Mouse (Mus musculus): ENCODE results near the gene Vwa2. TPM values are rescaled to one million over a fixed set of nuclear protein-coding genes. Genes with fewer than 3 reads are reported as not detected.
A peak's percentile ranks its signal among the peaks of the same experiment; 100 is the strongest.

The Vwa2 gene
- polyA plus RNA-seq, 1 experiment: 0.05 TPM

DNA sequence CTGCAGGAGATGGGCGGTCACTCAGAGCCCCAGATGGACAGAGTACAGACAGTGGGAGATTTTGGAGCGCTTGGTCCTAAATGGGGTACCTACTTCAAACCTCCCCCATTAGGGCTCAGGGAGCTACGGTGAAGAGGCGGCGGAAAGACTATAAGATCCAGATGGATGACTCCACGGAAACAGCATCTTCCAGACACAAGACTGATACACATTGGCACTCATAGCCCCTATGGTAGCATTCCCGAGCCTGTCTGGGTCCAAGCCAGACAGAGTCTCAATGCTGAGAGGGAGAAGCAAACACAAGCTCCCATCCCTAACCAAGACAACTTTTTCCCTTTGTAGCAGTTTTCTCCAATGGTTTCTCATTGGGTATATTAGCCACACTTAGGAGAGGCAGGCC, 76.8 kb downstream of the Vwa2 start:
- Histone ChIP-seq H3K4me3 (replicated peaks; ENCODE audit: insufficient read depth, low read depth, low read length) (no peak overlapping the region), H3K4me1 (ENCODE audit: control insufficient read depth, insufficient read depth, low read length) (peaks cover 64% of the 10 kb centered on the region), H3K27ac (ENCODE audit: insufficient read depth, low read length) (peak overlapping the region; percentile 57), H3K27me3 (ENCODE audit: control insufficient read depth, insufficient read depth, low read length) (no peaks in the 10 kb centered on the region)
- no peak for TF ChIP-seq POLR2A (IDR thresholded peaks at IDR 0.05; ENCODE audit: borderline replicate concordance, insufficient read depth, low read length)
- no peak for TF ChIP-seq CTCF (IDR thresholded peaks at IDR 0.05; ENCODE audit: borderline replicate concordance, insufficient read depth, low read depth, low read length)
- WGBS: 34% methylated on average over 7 of the region's 7 CpGs
- DNase-seq: no peak

DNA sequence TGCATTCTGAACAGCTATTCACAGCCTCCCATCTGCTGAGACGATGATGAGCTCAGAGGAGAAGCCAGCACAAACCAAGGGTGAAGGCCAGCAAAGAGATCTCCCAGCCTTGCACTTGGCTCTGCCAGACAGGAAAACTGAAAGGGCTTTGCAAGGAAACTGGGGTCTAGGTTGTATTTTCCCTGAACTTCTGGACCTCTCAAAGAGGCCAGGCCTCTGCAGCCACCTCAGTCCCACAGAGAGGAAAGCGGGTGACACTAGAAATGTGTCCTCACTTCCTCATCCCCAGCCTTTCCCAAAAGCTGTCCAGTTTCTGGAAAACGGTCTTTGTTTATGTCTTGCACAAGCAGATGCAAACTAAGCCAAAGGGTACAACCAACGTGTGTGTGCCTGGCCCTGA, 79.8 kb downstream of the Vwa2 start:
- Histone ChIP-seq H3K4me3 (replicated peaks; ENCODE audit: insufficient read depth, low read depth, low read length) (no peak overlapping the region), H3K27me3 (ENCODE audit: control insufficient read depth, insufficient read depth, low read length) (no peaks in the 10 kb centered on the region), H3K4me1 (ENCODE audit: control insufficient read depth, insufficient read depth, low read length) (peaks cover 45% of the 10 kb centered on the region), H3K27ac (ENCODE audit: insufficient read depth, low read length) (no peak overlapping the region)
- 47% methylated on average over 4 of the region's 4 CpGs for WGBS
- DNase-seq: no peak
- TF ChIP-seq CTCF (IDR thresholded peaks at IDR 0.05; ENCODE audit: borderline replicate concordance, insufficient read depth, low read depth, low read length) (no peak), POLR2A (IDR thresholded peaks at IDR 0.05; ENCODE audit: borderline replicate concordance, insufficient read depth, low read length) (no peak)

GRCm38 (mm10) chr19:56954857-56955256, 80.8 kb downstream of the Vwa2 start:
- H3K27me3 ChIP-seq (ENCODE audit: control insufficient read depth, insufficient read depth, low read length): no peaks in the 10 kb centered on the region
- WGBS: 87% methylated on average over 13 of the region's 13 CpGs
- no peak for DNase-seq
- H3K4me1 ChIP-seq (ENCODE audit: control insufficient read depth, insufficient read depth, low read length): peaks cover 47% of the 10 kb centered on the region
- no peak overlapping the region for H3K27ac ChIP-seq (ENCODE audit: insufficient read depth, low read length)
- no peak overlapping the region for H3K4me3 ChIP-seq (replicated peaks; ENCODE audit: insufficient read depth, low read depth, low read length)
- TF ChIP-seq CTCF (IDR thresholded peaks at IDR 0.05; ENCODE audit: borderline replicate concordance, insufficient read depth, low read depth, low read length) (no peak), POLR2A (IDR thresholded peaks at IDR 0.05; ENCODE audit: borderline replicate concordance, insufficient read depth, low read length) (no peak)

DNA sequence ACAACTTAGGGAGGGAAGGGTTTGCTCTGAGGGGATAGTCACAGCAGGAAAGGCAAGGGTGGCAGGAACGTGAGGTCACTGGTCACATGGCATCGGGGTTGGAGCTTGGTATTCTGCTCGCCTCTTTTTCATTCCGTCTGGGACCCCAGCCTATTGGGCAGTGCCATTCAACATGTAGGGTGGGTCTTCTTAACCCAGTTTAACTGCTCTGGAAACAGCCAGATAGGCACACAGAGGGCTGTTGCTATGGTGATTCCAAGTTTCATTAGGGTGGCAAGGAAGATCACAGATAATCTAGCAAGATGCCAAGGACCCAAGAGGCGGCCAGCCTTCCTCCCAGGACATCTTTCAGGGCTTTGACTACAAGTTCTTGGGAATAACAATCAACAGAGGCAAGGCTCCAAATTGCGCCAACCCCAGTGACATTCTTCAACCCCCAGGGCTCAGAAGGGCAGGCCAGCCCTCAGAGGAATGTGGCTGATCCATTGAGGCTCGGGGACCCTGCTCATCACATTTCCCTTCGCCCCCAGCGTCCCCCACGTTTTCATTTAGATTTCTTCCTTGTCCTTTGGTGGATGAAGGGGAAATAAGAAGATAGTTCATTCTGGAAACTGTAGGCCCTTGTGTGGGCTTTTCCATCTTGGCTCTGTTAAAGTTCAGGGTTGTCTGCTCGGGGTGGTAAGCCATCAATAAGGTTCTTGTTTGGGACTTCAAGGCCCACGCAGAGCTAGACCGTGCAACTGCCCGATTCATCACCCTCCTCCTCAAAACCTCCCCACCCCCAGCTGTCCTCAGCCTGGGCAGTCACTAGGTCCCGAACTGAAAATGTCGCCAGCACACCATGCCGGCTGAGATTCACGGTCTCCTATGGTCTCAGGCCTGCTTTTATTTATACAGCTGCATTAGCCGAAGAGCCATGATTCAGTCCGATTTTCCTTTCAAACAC, 81.8 kb downstream of the Vwa2 start:
- no peak overlapping the region; the same call in 1 of the 2 replicates for H3K27ac ChIP-seq (ENCODE audit: insufficient read depth, low read length)
- H3K4me3 ChIP-seq (replicated peaks; ENCODE audit: insufficient read depth, low read depth, low read length): no peak overlapping the region
- no peaks in the 10 kb centered on the region for H3K27me3 ChIP-seq (ENCODE audit: control insufficient read depth, insufficient read depth, low read length)
- 69% methylated on average over 20 of the region's 20 CpGs for WGBS
- no peak for DNase-seq
- H3K4me1 ChIP-seq (ENCODE audit: control insufficient read depth, insufficient read depth, low read length): peaks cover 40% of the 10 kb centered on the region
- TF ChIP-seq CTCF (IDR thresholded peaks at IDR 0.05; ENCODE audit: borderline replicate concordance, insufficient read depth, low read depth, low read length): no peak
- TF ChIP-seq POLR2A (IDR thresholded peaks at IDR 0.05; ENCODE audit: borderline replicate concordance, insufficient read depth, low read length): no peak

DNA sequence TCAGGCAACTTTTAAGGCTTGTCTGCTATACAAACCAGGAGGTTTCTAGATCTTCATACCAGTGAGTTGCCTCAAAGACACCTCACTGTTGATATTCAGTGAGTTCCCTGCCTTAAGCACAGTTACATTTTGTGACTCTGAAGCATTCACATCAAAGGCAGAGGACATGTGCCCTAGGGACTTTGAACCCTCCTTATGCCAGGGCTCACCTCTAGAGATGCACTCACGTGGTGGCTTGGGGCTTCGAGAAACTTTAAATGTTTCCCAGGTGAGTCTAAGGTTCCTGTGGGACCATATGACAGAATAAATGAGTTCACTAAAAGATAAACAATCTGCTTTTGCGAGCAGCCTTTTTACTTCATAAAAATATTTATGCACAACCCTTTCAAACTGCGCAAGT, 84.0 kb downstream of the Vwa2 start:
- WGBS: 84% methylated on average over 4 of the region's 4 CpGs
- TF ChIP-seq CTCF (IDR thresholded peaks at IDR 0.05; ENCODE audit: borderline replicate concordance, insufficient read depth, low read depth, low read length): no peak
- no peak for TF ChIP-seq POLR2A (IDR thresholded peaks at IDR 0.05; ENCODE audit: borderline replicate concordance, insufficient read depth, low read length)

DNA sequence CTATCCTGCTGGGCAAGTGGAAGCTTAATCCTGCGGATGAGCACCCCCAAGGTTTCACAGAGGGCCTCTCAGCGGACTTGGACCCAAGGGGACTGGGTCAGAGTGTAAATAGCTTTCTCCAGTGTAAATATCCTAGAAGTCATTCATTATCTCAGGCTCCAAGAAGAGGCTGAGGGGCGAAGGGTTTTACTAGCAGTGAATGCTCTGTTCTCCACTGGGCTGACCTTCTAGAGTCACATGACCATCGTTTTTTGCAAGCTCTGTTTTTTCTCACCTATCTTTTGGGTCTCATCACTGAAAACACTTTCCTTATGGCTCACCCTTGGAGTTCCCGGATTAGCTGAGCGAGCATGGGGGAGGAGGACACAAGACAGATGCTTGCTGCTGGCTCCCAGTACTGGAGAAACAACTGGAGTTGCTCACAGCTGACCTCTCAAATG, 84.6 kb downstream of the Vwa2 start:
- Histone ChIP-seq H3K4me3 (replicated peaks; ENCODE audit: insufficient read depth, low read depth, low read length) (no peak overlapping the region), H3K4me1 (ENCODE audit: control insufficient read depth, insufficient read depth, low read length) (peaks cover 31% of the 10 kb centered on the region), H3K27ac (ENCODE audit: insufficient read depth, low read length) (no peak overlapping the region), H3K27me3 (ENCODE audit: control insufficient read depth, insufficient read depth, low read length) (no peaks in the 10 kb centered on the region)
- DNase-seq: no peak
- WGBS: 59% methylated on average over 6 of the region's 6 CpGs
- TF ChIP-seq CTCF (IDR thresholded peaks at IDR 0.05; ENCODE audit: borderline replicate concordance, insufficient read depth, low read depth, low read length) (no peak), POLR2A (IDR thresholded peaks at IDR 0.05; ENCODE audit: borderline replicate concordance, insufficient read depth, low read length) (no peak)

More for the DNA sequence above, 84.0 kb downstream of the Vwa2 start:
- H3K27me3 ChIP-seq (ENCODE audit: control insufficient read depth, insufficient read depth, low read length): no peaks in the 10 kb centered on the region
- no peak overlapping the region for H3K4me3 ChIP-seq (replicated peaks; ENCODE audit: insufficient read depth, low read depth, low read length)
- no peak for DNase-seq
- H3K27ac ChIP-seq (ENCODE audit: insufficient read depth, low read length): no peak overlapping the region
- peaks cover 37% of the 10 kb centered on the region for H3K4me1 ChIP-seq (ENCODE audit: control insufficient read depth, insufficient read depth, low read length)

GRCm38 (mm10) chr19:56959057-56959456, 85.0 kb downstream of the Vwa2 start:
- TF ChIP-seq POLR2A (IDR thresholded peaks at IDR 0.05; ENCODE audit: borderline replicate concordance, insufficient read depth, low read length): no peak
- TF ChIP-seq CTCF (IDR thresholded peaks at IDR 0.05; ENCODE audit: borderline replicate concordance, insufficient read depth, low read depth, low read length): no peak
- WGBS: 33% methylated on average over 2 of the region's 2 CpGs

GRCm38 (mm10) chr19:56959601-56960000, 85.6 kb downstream of the Vwa2 start:
- H3K27me3 ChIP-seq (ENCODE audit: control insufficient read depth, insufficient read depth, low read length): no peaks in the 10 kb centered on the region
- DNase-seq: no peak
- H3K4me1 ChIP-seq (ENCODE audit: control insufficient read depth, insufficient read depth, low read length): peaks cover 28% of the 10 kb centered on the region
- no peak overlapping the region for H3K4me3 ChIP-seq (replicated peaks; ENCODE audit: insufficient read depth, low read depth, low read length)
- no peak overlapping the region for H3K27ac ChIP-seq (ENCODE audit: insufficient read depth, low read length)
- TF ChIP-seq POLR2A (IDR thresholded peaks at IDR 0.05; ENCODE audit: borderline replicate concordance, insufficient read depth, low read length): no peak
- TF ChIP-seq CTCF (IDR thresholded peaks at IDR 0.05; ENCODE audit: borderline replicate concordance, insufficient read depth, low read depth, low read length): no peak
- 38% methylated on average over 3 of the region's 3 CpGs for WGBS

More at GRCm38 (mm10) chr19:56959057-56959456, 85.0 kb downstream of the Vwa2 start:
- no peaks in the 10 kb centered on the region for H3K27me3 ChIP-seq (ENCODE audit: control insufficient read depth, insufficient read depth, low read length)
- H3K4me1 ChIP-seq (ENCODE audit: control insufficient read depth, insufficient read depth, low read length): peaks cover 28% of the 10 kb centered on the region
- no peak overlapping the region for H3K27ac ChIP-seq (ENCODE audit: insufficient read depth, low read length)
- no peak overlapping the region for H3K4me3 ChIP-seq (replicated peaks; ENCODE audit: insufficient read depth, low read depth, low read length)
- peak in 1 of 2 experiments; percentile 37 for DNase-seq

Other genes with a start within 250 kb of the Vwa2 start
- 4.0 and 4.1 TPM in 2 replicates for gene Adrb1, start 152.1 kb upstream of the Vwa2 start, polyA plus RNA-seq (2012; rRNA removed)
- 24.3 and 24.4 TPM in 2 replicates for gene Ccdc186, start 52.1 kb upstream of the Vwa2 start, polyA plus RNA-seq (2012; rRNA removed)
- 0.13 and 0.20 TPM in 2 replicates for gene Tdrd1, start 48.0 kb upstream of the Vwa2 start, polyA plus RNA-seq (2012; rRNA removed)
- 43.3 and 50.1 TPM in 2 replicates for gene Afap1l2, start 134.0 kb downstream of the Vwa2 start, polyA plus RNA-seq (2012; rRNA removed)